Mouse (Mus musculus) frontal cortex, postnatal 25 days (tissue): ENCODE measurements around the gene Tcf7l1.
A peak's percentile ranks its signal among the peaks of the same experiment; 100 is the strongest.

ENCODE experiments used
- DNase-seq, 2 experiments: peaks; one replicate each; pipeline ENCODE4 v3.0.0; 2022; ENCODE audit warnings: low spot score in 2 of 2

The Tcf7l1 gene

GRCm38 (mm10) chr6:72787322-72787947 lies 1.6 kb downstream of the Tcf7l1 start:
- DNase-seq: no peak

GRCm38 (mm10) chr6:72783780-72784179 lies 5.3 kb downstream of the Tcf7l1 start:
- DNase-seq: no peak

GRCm38 (mm10) chr6:72778779-72779776 lies 10.0 kb downstream of the Tcf7l1 start:
- DNase-seq: no peak

- DNase-seq: no peak
These were observed 11.8 kb downstream of the Tcf7l1 start for GRCm38 (mm10) chr6:72777212-72777611.

- no peak for DNase-seq
These were observed 14.8 kb downstream of the Tcf7l1 start for GRCm38 (mm10) chr6:72774275-72774674.

GRCm38 (mm10) chr6:72769915-72770776 lies 18.9 kb downstream of the Tcf7l1 start:
- DNase-seq: no peak

GRCm38 (mm10) chr6:72769343-72769742 lies 19.7 kb downstream of the Tcf7l1 start:
- no peak for DNase-seq

- DNase-seq: peak in 1 of 2 experiments; percentile 16
These were observed 20.2 kb downstream of the Tcf7l1 start for GRCm38 (mm10) chr6:72768804-72769203.

GRCm38 (mm10) chr6:72768097-72768496 lies 21.0 kb downstream of the Tcf7l1 start:
- DNase-seq: no peak

GRCm38 (mm10) chr6:72763616-72764015 lies 25.4 kb downstream of the Tcf7l1 start:
- no peak for DNase-seq

GRCm38 (mm10) chr6:72761645-72762044 lies 27.4 kb downstream of the Tcf7l1 start:
- no peak for DNase-seq

- DNase-seq: no peak
These were observed 30.6 kb downstream of the Tcf7l1 start for GRCm38 (mm10) chr6:72758239-72759017.

- no peak for DNase-seq
These were observed 33.7 kb downstream of the Tcf7l1 start for GRCm38 (mm10) chr6:72755267-72755889.

- DNase-seq: no peak
These were observed 34.8 kb downstream of the Tcf7l1 start for GRCm38 (mm10) chr6:72754215-72754614.

- no peak for DNase-seq
These were observed 35.3 kb downstream of the Tcf7l1 start for GRCm38 (mm10) chr6:72753782-72754181.

- DNase-seq: no peak
These were observed 36.2 kb downstream of the Tcf7l1 start for GRCm38 (mm10) chr6:72752824-72753223.

GRCm38 (mm10) chr6:72751210-72751609 lies 37.8 kb downstream of the Tcf7l1 start:
- DNase-seq: no peak

GRCm38 (mm10) chr6:72748882-72749437 lies 40.1 kb downstream of the Tcf7l1 start:
- DNase-seq: no peak

- no peak for DNase-seq
These were observed 40.6 kb downstream of the Tcf7l1 start for GRCm38 (mm10) chr6:72748421-72748820.

GRCm38 (mm10) chr6:72747814-72748213 lies 41.2 kb downstream of the Tcf7l1 start:
- no peak for DNase-seq
